Mouse (Mus musculus): ENCODE results near the gene Treml1.

DNA sequence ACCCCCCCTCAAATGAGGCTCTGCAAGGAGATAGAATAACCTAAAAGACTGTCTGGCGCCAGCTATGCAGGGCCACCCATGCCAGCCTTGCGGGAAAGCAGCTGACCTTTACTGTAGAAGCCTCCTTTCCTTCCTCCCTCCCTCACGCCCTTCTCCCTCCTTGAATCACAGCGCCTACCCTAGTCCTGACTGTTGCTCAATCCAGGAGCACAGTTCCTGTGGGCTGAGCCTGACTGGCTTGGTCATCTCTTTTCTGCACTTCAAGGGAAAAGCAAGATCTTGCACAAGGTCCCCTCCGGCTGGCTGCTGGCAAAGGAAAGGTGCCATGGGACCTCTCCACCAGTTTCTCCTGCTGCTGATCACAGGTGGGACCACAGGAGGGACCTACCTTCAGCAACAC lies 13.5 kb upstream of the Treml1 start, which contains the start of gene Trem2:
- TF ChIP-seq POLR2A (IDR thresholded peaks at IDR 0.05; ENCODE audit: control insufficient read depth in 1 of 2, insufficient read depth in 1 of 2, low read depth in 1 of 2, low read length in 2 of 2, poor library complexity in 1 of 2), result no peak
- TF ChIP-seq MEF2A (IDR thresholded peaks at IDR 0.05; ENCODE audit: extremely low read depth, insufficient replicate concordance, low read depth, low read length, poor library complexity, severe bottlenecking), result no peak
- no peak for TF ChIP-seq MXI1 (IDR thresholded peaks at IDR 0.05; ENCODE audit: low read depth, low read length)
- no peak for TF ChIP-seq MAX (IDR thresholded peaks at IDR 0.05; ENCODE audit: low read length)
- TF ChIP-seq CTCF (IDR thresholded peaks at IDR 0.05 in 2 of 3, conservative IDR thresholded peaks at IDR 0.05 in 1 of 3; ENCODE audit: control insufficient read depth in 1 of 3, insufficient read depth in 1 of 3, low read depth in 2 of 3, low read length in 3 of 3, poor library complexity in 1 of 3, severe bottlenecking in 1 of 3), result no peak
- no peak for TF ChIP-seq JUND (IDR thresholded peaks at IDR 0.05; ENCODE audit: low read depth, low read length)
- TF ChIP-seq ETS1 (IDR thresholded peaks at IDR 0.05; ENCODE audit: low read depth, low read length), result no peak
- no peak for TF ChIP-seq ELF1 (IDR thresholded peaks at IDR 0.05; ENCODE audit: low read depth, low read length)
- no peak for TF ChIP-seq GATA1 (IDR thresholded peaks at IDR 0.05; ENCODE audit: low read depth, low read length)

Data from MEL (cell line).